Mouse (Mus musculus) gonadal fat pad, adult 2 months (tissue): ENCODE data around the gene Rab3ip. TPM values are rescaled to one million over a fixed set of nuclear protein-coding genes. Genes with fewer than 3 reads are reported as not detected.

ENCODE experiments used
- DNase-seq: peaks from one replicate; pipeline ENCODE4 v3.0.0-alpha.2; 2012; ENCODE audit warnings: low read depth
- polyA plus RNA-seq: library from polyadenylated mRNA; depleted of rRNA; stranded (reverse); fragments of >200 nt; gene quantifications from 2 replicates; pipeline ENCODE4 v1.2.3, GENCODE M21; 2012; rRNA removed

Rab3ip gene
- polyA plus RNA-seq, 1 experiment: 293 TPM

GRCm38 (mm10) chr10:116870819-116871218 lies 79.8 kb downstream of the Rab3ip start:
- DNase-seq: no peak

Other genes starting within 250 kb of the Rab3ip start
- gene Myrfl, start 53.9 kb downstream of the Rab3ip start, polyA plus RNA-seq: 0.04 and 0.07 TPM in 2 replicates
- gene Gm10271, start 21.8 kb upstream of the Rab3ip start, polyA plus RNA-seq: not detected in 2 replicates
- 0.69 and 0.77 TPM in 2 replicates for gene Best3, start 35.5 kb upstream of the Rab3ip start, polyA plus RNA-seq
- gene Lrrc10, start 94.6 kb upstream of the Rab3ip start, polyA plus RNA-seq: 0.07 TPM in 1 of 2 replicates, not detected in the other
- gene Cct2, start 113.0 kb upstream of the Rab3ip start, polyA plus RNA-seq: 96.9 and 108 TPM in 2 replicates
- gene Frs2, start 197.8 kb upstream of the Rab3ip start, polyA plus RNA-seq: 16.0 and 18.6 TPM in 2 replicates